Mouse (Mus musculus): ENCODE results near the gene Mknk1. TPM values are rescaled to one million over a fixed set of nuclear protein-coding genes. Genes with fewer than 3 reads are reported as not detected.

Gene Mknk1
- polyA plus RNA-seq (2017; shearing (Covaris generic)) = 10 to 100 TPM; 30.7 to 46.8 TPM

- peak; percentile 97 for ATAC-seq
These were observed at the start of gene Mknk1 for GRCm38 (mm10) chr4:115838696-115839641. TSS of gene Mknk1 (plus strand) at chr4:115839198.

GRCm38 (mm10) chr4:115790864-115791263 is 48.1 kb upstream of the Mknk1 start:
- no peak for ATAC-seq

- ATAC-seq = no peak
These were observed 43.6 kb upstream of the Mknk1 start for GRCm38 (mm10) chr4:115795360-115795759.

GRCm38 (mm10) chr4:115799981-115800380 is 39.0 kb upstream of the Mknk1 start:
- no peak for ATAC-seq

- ATAC-seq = no peak
These were observed 26.7 kb upstream of the Mknk1 start for GRCm38 (mm10) chr4:115812326-115812725.

GRCm38 (mm10) chr4:115815606-115816005 is 23.4 kb upstream of the Mknk1 start:
- no peak for ATAC-seq

GRCm38 (mm10) chr4:115820199-115820598 is 18.8 kb upstream of the Mknk1 start:
- no peak for ATAC-seq

GRCm38 (mm10) chr4:115820944-115821343 is 18.1 kb upstream of the Mknk1 start:
- ATAC-seq = no peak

- ATAC-seq = no peak
These were observed 17.6 kb upstream of the Mknk1 start for GRCm38 (mm10) chr4:115821431-115821830.

GRCm38 (mm10) chr4:115821928-115822327 is 17.1 kb upstream of the Mknk1 start:
- ATAC-seq = no peak

GRCm38 (mm10) chr4:115824178-115824577 is 14.8 kb upstream of the Mknk1 start:
- no peak for ATAC-seq

- ATAC-seq = no peak
These were observed 13.7 kb upstream of the Mknk1 start for GRCm38 (mm10) chr4:115825271-115825670.

GRCm38 (mm10) chr4:115827066-115827465 is 11.9 kb upstream of the Mknk1 start:
- ATAC-seq = no peak

- peak; percentile 53 for ATAC-seq
These were observed 11.5 kb upstream of the Mknk1 start for GRCm38 (mm10) chr4:115827535-115827887.

GRCm38 (mm10) chr4:115827888-115828571 is 11.0 kb upstream of the Mknk1 start, which contains the start of gene Mob3c:
TSS of gene Mob3c (plus strand) at chr4:115828092.
- ATAC-seq = peak; percentile 76

- ATAC-seq = no peak
These were observed 10.5 kb upstream of the Mknk1 start for GRCm38 (mm10) chr4:115828572-115828902.

GRCm38 (mm10) chr4:115830491-115830890 is 8.5 kb upstream of the Mknk1 start:
- no peak for ATAC-seq

GRCm38 (mm10) chr4:115831221-115831620 is 7.8 kb upstream of the Mknk1 start:
- no peak for ATAC-seq

- ATAC-seq = no peak
These were observed 7.0 kb upstream of the Mknk1 start for GRCm38 (mm10) chr4:115832040-115832439.

- ATAC-seq = no peak
These were observed 3.4 kb upstream of the Mknk1 start for GRCm38 (mm10) chr4:115835576-115835975.

- ATAC-seq = no peak
These were observed 802 bp upstream of the Mknk1 start for GRCm38 (mm10) chr4:115838196-115838595.

- no peak for ATAC-seq
These were observed 958 bp downstream of the Mknk1 start for GRCm38 (mm10) chr4:115839956-115840355.

GRCm38 (mm10) chr4:115840842-115841241 is 1.8 kb downstream of the Mknk1 start:
- ATAC-seq = no peak

- ATAC-seq = no peak
These were observed 7.7 kb downstream of the Mknk1 start for GRCm38 (mm10) chr4:115846656-115847055.

All from activated CD4-positive, CD25-positive, alpha-beta regulatory T cell, adult 4 months (primary cell).